Mouse (Mus musculus) layer of hippocampus, adult 18-20 months (tissue): Measurements from ENCODE around the gene Scel. TPM values are rescaled to one million over a fixed set of nuclear protein-coding genes. Genes with fewer than 3 reads are reported as not detected.

Experiments
- DNase-seq, 2 experiments: peaks; one replicate each; pipeline ENCODE4 v3.0.0; 2022; ENCODE audit warnings: low spot score in 2 of 2
- total RNA-seq, 2 experiments: library from RNA; stranded (reverse); gene quantifications; 2 replicates each; pipeline ENCODE4 v1.2.3; 2021

The Scel gene
- total RNA-seq, 2 experiments from 2014 or later = 0.99 to 1.2 TPM

DNA sequence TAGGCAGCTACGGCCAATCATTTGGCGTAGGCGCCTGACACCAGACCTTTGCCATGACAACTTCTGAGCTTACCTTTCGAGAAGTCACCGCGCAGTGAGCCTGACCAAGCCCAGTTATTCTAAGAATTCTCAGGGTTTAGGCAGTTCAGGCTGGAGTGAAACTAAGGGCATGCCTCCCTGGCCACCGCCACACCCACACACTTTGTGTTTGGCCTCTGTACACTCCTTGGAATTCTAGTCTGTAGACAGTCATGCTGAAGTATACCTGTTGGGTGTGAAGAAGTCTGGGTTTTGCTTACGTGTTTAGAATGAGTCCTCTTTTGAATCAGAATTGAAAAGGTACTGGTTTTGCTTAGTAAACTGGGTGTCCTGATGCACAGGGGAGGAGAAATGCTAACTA, 3.6 kb upstream of the Scel start:
- no peak for DNase-seq

DNA sequence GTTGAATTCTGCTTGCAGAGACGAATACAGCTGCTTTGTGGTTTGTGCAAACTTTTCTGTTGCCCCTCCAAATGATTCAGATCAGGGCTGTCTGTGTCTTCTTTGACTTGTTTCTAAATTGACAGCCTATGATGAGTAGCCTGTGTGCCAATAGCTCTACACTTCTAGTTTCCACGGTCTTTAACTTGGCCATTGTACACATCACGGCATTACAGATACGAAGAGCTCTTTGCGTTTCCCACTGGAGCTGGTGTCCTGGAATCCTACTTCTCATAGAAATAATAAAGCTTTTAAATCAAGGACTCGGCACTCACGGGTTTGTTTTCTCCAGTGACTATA, 300 bp downstream of the Scel start:
- DNase-seq = no peak

DNA sequence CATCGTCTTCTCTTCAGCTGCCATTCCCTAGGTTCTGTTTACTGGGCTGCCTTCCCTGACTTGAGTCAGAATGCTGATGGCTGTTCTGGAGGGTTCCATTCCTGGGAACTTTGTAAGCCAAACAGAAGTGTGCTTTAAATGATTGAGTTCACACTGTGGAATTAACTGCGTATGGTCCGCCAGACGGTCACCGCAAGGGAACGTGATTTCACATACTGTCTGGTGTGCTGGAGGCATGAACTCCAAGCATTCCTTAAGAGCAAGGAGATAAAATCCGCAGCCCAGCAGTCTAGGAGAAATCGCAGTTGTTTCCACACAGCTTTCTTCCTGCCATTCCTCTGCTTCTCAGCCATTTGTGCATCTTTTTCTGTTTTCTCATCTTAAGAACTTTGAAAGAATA, 2.3 kb downstream of the Scel start:
- DNase-seq = no peak

DNA sequence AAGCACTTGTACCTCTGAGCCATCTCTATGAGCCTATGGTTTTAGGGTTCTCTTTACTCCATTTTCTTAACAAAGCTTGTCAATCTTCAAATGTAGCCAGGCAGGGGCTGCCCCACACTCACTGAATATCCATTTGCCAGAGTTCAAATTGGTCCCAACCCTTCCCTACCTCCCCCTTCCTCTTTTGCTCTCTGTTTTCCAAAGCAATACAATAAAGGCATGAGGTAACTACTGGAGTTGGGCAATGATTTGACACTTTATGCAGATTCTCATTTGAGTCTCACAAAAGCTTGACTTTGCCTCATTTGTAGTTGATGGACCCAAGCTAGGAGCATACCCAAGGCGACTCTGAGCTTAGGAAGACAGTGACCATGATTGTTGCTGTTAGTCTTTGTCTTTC, 13.1 kb downstream of the Scel start:
- DNase-seq = no peak

DNA sequence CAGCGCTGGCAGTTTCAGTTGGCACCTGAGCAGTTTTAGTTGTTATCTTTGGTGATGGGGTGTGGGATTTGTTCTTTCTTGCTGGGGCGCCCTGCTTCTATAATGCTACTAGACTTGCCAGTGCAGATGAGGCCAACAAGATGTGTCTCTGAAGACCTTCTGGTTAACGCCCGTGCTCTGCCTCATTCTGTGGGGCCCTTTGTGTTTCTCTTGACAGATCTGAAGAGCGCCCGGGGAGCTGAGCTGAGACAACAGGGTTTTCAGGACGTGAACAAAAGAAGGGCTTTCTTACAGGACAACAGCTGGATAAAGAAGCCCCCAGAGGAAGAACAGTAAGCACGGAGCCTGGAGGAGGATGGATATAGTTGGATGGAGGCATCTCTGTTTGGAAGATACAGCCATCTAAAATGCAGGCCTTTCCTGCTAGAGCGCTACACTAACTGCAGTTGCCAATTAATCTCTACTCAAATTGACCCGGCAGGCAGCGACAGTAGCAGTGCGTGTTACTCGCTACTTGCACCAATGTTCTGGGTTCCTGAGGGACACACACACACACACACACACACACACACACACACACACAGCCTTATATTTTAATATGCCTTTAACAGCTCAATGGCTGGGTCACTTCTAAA, 16.7 kb downstream of the Scel start:
- no peak for DNase-seq

DNA sequence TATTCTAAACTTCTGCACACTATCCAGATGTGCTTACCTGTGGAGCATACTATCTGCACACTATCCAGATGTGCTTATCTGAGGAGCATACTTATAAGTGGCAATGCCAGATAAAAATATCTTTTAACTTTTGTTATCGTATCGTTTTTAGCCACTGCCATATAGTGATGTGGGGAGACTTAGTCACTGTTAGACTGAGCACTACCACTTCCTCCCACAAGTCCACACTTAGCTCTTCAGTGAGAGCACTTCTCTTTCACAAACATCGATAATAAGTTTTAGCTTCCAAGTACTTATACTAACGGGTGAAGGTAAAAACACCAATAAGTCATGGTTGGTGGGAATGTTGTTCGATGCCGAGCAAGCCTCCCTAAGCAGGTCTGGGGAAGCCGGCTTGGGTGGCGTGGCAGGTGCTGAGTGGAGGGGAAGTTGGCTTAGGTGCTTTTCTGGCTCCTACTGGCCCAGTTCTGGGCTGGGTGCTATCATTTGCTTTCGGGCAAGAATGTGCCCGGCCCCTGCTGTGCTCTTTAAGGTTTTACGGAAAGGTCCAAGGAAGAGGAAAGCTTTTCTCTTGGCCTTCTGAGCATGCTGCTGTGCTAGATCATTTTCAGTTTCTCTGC, 18.7 kb downstream of the Scel start:
- no peak for DNase-seq

DNA sequence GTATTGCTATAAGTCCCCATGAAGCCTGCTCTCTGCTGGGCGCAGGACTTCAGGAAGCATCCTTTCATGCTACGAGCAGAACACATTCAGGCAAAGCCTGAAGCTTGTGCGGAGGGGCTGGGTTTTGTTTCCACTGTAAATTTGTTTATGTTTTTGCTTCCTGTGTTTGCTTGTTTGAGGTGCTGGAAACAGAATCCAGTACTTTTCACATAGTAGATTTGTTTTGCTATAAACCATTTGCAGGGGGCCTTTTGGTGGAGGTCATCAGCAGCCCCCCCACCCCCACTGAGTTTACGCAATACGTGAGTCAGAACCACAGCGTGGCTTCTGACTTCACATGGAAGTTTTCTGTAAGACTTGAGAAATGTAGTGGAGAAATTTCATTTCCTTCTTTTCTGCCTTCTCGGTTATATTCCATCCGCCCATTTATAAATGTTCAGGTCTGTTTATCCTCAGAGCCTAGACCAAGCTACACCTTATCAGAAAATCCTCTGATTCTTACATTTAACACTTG, 22.4 kb downstream of the Scel start:
- DNase-seq = no peak

DNA sequence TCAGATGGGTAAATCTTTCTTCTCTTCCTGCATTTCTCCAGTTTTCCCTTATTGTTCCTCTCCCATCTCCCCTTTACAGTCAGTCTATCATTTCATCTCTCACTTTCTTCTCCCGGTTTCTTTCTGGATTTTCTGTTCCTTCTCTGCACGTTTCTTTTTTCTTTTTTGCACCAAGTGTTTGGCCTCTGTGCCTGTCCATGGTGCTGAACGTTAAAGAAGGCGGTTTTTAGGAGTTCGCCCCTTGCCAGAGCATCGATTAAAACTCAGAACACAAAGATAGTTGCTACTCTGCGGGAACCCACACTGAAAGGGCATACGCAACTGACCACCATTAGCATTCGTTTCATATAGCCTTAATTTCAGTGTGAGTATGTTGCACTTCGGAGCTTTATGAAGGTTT, 23.2 kb downstream of the Scel start:
- no peak for DNase-seq

DNA sequence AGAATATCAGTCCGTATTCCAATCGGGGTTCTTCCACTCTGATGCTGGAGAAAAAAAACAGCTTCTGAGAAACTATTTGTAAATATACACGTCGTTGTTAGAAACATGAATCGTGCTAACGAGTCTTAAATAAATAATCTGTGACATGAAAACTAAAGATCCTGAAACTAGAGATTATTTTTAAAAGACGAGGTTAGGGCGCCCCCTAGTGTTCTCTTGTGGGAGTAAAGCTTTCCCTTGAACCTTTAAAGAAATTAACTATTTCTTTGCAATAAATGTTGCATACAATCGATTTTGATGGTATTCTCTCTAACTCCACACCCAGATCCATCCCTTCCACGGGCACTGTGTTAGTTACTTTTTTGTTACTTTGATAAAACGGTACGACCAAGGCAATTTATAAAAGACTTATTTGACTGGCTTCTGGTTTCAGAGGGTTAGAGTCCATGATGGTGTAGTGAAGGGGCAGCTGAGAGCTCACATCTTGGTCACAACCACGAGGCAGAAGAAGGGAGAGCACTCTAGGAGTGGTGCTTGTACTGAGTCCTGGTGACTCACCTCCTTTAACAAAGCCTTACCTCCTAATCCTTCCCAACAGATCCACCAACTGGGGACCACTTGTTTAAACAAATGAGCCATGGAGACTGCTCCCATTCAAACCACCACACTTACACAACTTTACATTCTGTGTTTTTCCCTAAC, 24.4 kb downstream of the Scel start:
- DNase-seq = peak in 1 of 2 experiments; percentile 78

DNA sequence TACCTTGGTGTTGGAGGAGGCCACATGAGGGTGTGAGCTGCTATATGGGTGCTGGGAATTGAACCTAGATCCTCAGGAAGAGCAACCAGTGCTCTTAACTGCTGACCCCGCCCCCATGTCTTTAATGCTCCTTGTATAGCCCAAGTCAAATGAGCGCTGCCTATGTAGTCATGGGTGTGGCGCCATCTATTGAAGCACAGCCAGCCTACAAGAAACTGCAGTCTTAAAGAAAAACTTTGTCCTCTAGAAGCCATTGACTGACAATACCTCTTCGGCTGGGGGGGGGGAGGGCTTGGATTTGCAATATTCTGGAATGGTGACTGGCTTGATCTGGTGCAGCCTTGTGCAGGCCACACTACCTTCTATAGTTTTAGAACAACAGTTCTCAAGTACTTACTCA, 26.7 kb downstream of the Scel start:
- DNase-seq = no peak

DNA sequence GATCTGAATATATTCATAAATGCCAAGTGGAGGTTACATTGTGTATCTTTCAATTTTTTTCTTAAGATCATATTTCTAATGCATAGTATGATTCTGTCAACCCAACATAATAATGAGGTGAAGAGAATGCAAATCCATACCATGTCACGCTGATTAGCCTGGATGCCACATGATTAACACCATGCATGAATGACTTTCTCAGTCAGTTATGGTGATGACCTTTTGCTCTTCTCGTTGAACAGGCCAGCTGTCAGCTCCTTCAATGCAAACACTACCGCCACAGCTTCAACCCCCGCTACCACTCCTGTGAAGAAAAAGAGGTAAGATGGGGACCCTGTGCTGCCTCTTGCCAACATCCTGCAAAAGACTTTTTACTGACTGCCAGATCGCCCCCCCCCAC, 28.5 kb downstream of the Scel start:
- DNase-seq = no peak

DNA sequence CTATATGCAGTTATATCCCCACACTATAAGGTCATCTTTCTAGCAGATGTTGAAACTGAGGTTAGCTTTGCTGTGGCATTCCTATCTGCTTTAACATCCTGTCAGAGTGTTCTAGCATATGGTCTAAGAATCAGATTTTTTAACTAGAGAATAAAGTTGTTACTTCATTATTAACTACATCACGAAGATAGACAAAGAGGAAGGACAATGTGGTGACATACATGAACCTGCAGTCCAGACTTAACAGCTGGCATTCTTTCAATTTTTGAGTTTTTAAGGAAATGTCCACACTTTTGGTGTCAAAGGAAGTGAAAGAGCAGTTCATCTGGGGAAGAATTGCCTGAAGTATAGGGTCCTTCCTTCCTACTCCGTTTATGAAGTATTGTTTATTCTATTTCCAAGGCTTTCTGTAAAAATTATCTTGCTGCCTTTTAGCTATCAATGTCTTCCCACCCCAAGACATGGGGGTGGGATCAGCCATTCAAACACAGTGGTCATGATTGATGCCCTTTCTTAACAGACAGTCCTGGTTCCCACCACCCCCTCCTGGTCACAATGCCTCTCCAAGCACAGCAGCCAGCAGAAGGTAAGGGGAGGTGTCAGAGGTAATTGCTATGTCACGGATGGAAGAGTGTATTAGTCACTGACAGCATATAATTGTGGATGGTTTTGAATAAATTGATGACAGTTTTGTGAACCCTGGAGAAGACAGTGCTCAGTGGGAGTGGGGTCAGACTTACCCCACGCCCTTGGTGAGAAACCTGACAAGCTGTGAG, 30.4 kb downstream of the Scel start:
- DNase-seq = no peak

DNA sequence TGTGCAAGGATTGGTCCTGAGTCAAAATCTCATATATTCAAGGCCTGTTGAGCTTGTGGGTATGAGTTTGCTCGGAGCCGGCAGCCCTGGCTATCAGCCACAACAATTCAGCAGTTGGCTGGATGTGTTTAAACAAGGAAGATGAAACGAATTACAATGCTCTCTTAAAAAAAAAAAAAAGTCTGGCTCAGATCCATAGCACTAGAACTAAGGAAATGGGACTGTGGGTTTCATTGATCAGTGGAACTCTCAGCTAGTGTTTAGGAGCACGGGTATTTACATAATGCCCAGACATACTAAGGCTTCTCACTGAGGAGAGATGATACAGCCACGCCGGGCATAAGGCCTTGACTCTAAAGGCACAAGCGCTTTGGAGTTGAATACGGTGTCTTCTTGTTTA, 32.6 kb downstream of the Scel start:
- DNase-seq = peak in 1 of 2 experiments; percentile 34

DNA sequence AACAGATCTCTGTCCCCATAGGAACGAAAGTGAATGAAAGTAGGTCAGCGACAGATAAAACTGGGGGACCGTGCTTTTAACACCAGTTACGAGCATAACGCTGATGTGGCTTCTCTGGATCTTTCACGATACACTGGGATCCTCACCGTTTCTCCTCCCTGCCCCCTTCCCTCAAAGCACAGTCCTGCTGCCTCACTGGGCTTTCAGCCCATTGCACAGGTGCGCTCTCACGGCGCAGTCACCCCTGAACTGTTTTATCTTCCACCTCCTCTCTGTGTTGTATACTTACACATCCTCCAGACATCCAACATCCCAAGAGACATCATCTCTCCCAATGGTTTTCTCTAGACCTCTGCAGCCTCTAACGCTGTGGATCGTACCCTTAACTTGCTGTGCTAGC, 33.1 kb downstream of the Scel start:
- DNase-seq = no peak

DNA sequence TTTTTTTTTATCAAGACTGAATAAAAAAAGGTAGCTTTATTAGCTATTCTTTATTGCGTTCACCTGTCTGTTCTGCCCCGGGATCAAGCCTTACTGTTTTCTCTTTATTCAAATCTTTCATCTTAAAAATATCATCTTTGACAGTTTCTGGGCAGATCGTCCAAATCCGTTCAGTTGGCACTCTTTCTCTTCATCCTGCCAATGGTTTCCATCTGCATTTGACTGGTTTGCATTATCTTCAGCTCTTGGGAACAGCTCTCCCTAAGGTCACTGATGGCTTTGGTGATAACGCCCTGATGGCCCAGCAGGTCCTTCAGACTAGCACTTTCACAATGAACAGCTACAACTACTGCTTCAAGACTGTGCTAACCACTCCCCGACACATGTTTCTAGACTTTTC, 35.1 kb downstream of the Scel start:
- peak in 1 of 2 experiments; percentile 29 for DNase-seq

DNA sequence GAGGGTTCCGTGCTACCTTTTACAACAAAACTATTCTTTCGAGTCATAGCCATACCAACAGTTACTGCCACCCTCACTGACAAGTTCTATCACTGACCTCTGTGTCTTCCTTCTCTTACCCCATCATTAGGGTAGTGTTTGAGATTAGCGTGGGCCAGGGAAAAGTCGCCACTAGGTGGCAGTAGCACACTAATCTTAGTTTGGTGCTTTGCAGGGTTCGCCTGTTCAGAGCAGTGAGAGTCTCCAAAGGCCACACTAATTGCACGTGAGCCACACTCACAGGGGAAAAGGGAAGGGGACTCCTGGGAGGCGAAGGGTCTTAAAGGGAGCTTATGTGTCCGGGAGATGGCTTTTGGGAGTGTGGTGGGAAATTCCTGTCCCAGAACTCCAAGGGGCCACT, 37.3 kb downstream of the Scel start:
- peak; percentile 76 to 94 for DNase-seq

DNA sequence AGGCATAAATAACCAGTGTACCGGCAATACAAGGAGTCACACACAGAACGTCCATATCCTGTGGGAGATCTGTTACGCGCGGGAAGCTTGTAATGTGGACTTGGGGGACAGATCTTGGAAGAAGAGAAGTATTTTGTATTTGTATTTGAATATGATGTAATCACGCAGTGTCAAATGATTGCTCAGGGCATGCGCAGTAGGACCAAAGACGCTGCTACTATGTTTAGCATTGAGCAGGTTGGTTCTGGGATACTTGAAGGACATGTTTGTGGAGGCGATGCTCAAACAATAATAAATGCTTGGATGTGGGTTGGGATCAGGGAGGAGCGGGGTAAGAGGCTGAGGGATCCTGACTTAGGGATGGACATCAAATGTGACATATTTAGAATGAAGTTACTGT, 37.8 kb downstream of the Scel start:
- no peak for DNase-seq

DNA sequence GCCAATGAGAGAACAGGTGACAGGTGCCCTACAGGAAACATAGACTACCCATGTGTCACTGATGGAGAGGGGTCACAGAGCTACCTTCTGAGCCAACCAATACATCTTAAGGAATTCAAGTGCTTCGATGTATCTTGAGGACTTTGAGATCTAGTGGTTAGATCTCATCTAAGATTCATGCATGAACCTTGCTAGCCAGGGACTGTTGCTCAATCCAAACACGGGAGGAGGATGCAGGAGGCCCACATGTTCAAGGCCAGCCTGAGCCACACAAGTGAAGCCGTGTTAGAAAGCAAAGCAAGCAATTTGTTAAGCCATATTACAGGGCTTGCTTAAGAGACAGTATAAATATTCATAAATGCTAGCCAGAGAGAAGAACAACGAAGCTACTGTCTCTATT, 38.8 kb downstream of the Scel start:
- peak in 1 of 2 experiments; percentile 25 for DNase-seq

DNA sequence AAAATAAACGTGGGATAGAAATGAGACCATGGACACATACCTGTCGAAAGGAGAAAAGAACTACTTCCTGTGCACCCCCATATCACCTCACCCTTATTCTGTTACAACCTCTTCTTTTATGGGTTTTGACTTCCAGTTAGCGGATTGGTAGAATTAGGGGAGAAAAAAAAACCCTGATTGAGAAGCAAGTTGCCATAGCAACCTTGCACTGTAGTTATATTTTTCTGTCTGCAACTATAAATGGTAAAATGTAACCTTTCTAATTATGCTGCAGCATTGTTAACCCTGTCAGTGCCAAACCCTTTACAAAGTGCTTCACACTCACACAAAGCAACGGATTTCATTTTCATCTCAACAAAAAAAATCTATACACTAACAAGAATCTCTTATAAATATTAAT, 39.2 kb downstream of the Scel start:
- peak in 1 of 2 experiments; percentile 59 for DNase-seq

DNA sequence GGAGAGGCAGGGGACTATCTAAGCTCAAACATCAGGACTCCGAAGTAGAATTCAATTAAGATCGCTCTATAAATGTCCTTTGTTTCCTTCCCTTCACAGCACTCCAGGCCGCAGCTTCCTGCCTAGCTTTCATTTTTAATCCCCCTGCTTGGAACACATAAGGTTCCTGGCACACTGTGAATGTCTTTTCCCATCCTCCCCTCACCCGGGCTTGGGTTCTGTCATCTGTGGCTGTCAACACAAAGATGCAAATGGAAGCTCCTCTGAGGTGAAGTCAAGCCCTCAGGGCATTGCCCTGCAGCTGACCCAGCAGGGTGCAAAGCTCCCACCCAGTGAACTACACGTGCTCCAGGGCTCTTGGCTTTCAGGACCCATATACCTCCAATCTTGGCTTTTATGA, 43.5 kb downstream of the Scel start:
- DNase-seq = no peak

DNA sequence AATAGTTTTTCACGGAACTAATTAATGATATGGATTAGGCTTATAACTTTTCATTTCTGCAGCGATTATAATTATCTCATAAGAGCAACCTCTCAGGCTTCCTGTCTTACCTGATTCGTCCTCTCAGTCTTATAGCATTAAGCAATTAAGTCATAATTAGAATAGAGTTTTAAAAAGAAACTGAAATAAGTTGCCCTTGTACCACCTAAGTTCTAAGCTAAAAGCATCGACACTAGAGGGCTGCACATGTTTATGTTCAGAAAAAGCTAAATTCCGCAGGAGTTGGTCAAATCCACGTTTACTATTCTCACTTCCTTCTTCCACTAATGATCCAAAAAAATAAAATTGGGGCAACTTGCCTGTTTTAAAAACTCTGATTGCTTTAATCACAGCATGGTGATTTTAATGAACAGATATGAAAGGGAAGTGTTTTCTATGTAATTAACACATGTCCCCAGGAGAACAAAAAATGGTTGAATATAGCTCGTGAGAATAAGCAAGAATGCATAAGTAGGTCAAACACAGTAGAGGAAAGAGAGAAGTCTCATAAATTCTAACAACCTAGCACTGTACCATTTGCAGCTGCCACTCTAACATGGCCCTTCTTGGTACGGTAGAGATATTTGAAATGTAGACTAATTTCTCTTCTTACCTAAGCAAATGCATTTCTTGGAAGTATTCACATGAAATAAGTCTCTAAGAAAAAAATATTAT, 48.4 kb downstream of the Scel start:
- DNase-seq = no peak
